Mouse (Mus musculus): ENCODE results near the gene Wdr95.

GRCm38 (mm10) chr5:149650179-149650553, 121.7 kb downstream of the Wdr95 start:
- TF ChIP-seq CTCF (IDR thresholded peaks at IDR 0.05): no peak
- TF ChIP-seq EP300 (IDR thresholded peaks at IDR 0.05; ENCODE audit: insufficient read depth, low read depth, low read length): no peak

Data from heart, adult 2 months (tissue).